Mouse (Mus musculus): ENCODE results near the gene Stard8.
"Not testable (repeated sequence)": the region's sequence is repeated elsewhere in the genome, so short reads cannot be mapped to it uniquely, and the experiment has no call there.

Gene Stard8

DNA sequence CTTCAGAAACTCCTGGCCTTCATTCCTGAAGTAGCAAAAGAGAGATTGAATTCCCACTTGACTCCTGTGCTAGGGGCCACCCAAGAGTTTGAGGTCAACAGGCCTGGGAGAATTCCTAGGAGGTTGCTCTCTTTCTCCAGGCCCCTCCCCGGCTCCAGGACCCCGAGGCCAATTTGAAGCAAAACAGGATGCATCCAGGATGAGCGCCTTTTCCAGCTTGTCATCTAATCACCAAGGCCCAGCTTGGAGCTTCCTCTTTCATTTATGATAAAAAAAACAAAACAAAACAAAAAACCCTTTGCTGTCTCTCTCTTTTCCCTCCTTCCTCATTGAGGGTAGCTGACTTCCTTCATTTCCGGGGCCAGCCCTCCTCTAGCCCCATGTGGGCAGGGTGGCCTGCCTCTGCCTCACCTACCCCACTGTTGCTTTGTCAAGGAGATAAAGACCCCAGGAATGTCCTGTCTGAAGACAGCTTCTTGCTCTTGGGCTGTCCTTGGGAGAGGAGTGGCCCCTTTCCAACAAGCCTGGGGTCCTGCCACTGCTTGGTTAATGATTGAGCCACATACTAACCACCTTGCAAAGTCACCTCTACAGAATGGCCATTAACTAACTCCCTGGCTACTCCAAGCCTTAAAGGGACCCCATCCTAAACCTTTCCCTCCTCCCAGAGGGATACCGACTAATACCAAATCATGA lies 43.5 kb downstream of the Stard8 start:
- DNase-seq (ENCODE audit: low read depth, low spot score), result no peak

DNA sequence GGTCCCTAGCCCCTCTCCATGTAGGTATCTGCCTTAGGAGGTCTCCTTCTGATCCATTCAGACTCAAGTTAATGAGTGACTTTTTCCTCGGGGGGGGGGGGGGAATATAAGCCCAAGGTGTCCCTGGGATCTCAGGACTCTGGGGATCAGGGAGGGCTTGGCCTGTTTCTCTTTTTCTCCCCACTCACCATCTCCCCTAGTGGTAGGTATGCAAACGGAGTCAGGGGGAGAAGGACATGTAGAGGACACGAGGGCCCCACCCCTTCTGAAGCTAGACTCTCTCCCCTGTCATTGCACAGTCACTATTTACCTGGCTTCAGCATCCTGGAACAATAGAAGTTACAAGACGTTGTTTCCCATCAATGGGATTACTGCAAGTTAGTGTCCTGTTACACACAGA lies 45.1 kb downstream of the Stard8 start:
- no peak for DNase-seq (ENCODE audit: low read depth, low spot score)

DNA sequence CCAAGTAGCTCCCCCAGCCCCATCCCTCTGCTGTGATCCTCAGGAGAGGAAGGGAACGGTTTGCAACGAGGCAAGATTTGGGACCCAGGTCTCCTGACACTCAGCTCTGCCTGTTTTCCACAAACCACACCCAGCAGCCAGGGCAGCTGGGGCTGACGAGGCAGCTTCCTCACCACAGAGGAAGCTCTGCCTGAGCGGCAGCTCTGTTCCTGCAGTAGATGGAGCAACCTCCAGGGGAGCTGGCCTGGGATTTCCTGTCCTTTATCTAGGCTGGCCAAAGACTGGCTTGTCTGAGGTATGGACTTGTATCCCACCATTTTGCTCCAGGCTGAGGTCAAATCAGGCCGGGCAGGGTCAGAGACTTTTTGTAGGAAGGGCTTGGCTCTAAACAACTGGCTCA lies 46.2 kb downstream of the Stard8 start:
- no peak for DNase-seq (ENCODE audit: low read depth, low spot score)

DNA sequence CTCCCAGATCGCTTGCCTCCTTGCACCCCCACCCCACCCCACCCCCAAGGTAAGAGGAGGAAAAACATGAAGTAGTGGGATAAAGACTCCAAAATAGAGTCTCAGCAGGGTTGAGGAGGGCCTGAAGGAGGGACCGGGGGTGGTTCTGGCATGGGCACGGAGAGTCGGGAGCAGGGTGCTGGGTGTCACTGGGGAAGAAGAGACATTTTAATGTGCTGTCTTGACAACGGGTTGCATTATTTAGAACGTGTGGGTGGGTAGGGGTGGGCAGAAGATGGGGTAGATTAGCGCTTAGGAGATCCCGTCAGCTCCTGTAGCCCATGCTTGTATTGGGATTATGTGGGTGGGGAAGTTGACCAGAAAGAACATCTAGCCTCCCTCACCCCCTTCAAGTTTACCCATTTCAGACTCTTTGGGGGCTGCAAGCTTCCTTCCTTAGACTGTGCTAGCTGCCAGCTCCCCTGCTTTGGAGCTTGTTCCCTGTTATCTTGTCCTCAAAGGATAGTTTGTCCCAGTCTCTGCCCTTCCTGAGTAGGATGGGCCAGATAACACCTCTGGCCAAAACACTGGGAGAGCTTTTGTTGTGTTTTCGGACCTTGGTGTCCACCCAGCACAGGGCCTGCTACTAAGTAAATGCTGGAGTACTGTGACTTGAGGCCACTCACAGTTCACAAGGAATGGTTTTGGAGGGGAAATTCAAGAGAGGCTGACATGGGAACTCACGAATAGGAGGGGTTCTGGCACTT lies 47.9 kb downstream of the Stard8 start:
- DNase-seq (ENCODE audit: low read depth, low spot score), result no peak

DNA sequence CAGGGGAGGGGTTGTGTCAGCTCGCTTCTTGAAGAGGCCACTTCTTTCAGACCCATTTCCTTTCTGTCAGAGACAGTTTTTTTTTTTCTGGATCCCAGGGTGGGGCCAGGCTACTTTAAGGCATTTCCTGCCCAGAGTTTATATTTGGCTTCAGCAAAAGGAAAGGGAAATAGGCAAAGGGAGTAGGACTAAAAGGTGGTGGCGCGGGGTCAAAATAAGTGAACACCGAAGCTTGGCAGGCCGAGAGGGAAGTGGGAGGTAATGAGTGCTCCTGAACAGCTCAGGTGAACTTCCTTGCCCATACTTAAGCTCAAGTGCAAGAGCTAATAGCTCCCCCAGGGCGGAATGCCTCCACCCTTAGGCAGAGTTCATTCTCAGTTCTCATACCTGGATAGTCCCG lies 49.2 kb downstream of the Stard8 start:
- no peak for DNase-seq (ENCODE audit: low read depth, low spot score)

DNA sequence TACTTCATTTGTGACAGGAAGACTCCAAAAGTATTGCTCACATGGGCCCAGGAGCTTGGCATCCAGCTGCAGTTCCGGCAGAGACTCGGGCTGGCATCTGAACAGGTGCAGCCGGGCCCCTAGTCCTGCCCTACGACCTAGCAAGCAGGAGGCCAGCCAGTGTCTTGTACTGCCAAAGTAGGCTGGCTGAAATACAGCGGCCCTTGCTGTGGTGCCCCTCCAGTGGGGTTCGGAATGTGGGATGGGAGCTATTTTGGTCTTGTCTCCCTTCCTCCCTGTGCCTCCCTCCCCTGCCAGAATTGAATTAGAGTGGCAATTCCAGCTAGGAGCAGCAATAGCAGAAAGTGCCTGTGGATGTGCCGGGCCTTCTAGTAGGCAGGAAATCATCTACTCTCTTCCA lies 51.5 kb downstream of the Stard8 start:
- DNase-seq (ENCODE audit: low read depth, low spot score), result no peak

DNA sequence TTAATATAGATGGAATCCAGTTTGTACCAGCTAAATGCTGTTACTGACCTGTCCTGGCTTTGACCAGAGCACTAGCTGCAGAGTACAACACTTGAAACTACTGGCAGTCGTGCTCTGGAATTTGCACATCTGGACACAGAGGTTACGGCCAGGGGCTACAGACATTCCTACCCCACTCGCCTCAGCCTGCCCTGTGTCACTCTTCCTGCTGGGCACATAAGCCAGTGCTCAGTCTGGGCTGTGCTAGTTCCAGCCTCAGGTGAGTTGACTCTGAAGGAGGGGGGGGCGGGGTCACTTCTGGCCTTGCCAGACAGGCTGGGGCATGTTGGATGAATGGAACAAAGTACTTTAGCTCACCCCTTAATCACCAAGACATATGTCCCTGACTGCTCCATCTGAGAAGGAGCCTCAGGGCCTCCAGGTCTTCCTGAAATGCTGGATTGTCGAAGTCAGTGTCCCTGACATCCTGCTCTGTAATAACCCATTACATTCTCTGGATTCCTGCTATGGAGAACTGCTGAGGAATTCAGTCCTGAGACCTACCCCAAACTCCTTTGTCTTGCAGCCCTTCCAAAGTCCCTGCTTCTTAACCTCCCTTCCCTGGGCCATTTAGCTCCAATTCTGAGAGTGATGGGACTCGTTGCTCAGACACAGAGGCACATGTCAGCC lies 54.9 kb downstream of the Stard8 start:
- DNase-seq (ENCODE audit: low read depth, low spot score), result no peak

DNA sequence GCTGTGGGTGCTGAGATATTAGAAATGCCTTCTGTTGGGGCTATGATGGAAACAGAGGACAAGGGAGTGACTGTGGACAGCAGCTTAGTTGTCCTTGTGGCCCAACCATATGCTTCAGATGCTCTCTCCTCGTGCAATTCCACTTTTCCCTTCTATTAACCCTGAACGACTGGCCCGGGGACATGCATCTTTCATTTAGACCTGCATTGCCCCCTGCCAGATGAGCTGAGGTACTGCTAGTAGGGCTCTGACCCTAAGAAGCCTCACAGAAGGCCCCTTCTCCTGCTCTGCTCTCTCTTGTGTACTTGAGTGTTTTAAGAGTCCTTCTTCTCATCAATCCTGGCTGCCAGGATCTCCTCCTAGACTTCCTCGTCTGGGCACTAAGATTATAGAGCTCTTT lies 56.1 kb downstream of the Stard8 start:
- no peak for DNase-seq (ENCODE audit: low read depth, low spot score)

DNA sequence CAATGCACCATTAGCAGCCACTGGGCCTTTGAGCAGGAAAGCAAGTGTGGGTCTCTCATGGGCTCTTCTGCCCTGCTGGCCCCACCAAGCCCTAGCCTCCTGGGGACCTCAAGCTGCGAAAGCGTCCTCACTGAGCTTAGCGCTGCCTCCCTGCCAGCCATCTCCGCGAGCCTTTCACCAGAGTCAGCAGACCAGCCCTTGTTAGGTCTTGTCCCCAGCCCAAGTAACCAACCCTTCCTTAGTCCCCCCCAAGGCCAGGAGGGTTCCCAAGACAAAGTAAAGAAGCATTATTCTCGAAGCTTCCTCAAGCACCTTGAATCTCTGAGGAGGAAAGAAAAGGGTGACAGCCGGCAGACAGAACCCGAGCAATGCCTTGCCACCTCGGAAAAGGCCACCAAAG lies 62.5 kb downstream of the Stard8 start:
- DNase-seq (ENCODE audit: low read depth, low spot score), result no peak

DNA sequence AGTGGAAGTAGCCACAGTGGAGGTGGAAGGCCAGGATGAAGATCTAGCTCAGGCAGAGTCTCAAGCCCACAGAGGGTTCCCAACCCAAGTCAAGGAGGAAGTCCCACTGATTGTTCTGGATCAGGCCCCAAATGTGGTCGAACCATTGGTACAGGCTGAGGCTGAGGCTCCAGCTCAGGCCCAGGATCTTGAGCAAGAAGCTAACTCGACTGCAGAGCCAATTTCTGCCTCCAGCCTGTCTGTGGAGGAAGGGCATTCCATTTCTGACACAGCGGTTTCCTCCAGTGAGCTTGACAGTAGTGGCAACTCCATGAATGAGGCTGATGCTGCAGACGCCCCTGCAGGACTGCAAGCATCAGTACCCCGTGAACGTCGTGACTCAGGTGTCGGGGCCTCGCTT lies 63.5 kb downstream of the Stard8 start:
- DNase-seq (ENCODE audit: low read depth, low spot score), result no peak

DNA sequence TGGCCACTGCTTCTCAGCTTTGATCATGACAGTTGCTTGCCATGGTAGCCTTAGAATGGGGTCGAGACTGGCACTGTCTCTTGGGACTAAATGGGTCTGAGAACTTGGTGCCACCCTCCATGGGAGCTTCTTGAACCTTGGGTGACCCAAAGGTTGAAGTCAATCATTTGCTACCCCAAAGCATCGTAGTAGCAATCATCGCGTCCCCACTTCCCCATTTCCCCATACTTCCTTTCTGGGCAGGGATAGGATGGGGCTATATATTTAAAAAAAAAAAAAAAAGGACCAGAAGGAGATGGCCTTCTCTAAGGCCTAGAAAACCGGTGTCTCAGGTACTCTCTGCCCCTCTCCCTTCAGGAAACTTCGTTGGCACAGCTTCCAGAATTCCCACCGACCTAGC lies 64.2 kb downstream of the Stard8 start:
- no peak for DNase-seq (ENCODE audit: low read depth, low spot score)

DNA sequence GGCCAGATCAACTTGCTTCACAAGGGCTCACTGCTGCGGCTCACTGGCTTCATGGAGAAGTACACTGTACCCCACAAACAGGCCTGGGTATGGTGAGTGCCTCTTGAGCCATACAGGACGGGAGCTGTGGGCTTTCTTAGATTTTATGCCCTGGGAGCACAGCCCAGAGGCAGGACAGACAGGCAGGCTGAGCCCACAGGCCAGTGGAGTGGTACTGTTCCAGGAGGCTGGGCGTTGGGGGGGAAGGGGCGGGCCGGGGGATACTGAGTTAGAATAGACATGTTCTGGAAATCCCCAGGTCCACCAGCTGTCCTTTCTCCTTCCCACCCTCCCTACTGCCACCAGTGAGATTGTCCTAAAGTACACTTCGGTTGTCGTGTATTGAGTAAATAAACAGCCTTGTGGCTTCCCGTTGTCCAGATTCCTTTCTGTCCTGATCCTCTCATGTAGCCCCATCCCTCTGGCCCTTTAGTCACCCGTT lies 64.7 kb downstream of the Stard8 start:
- DNase-seq (ENCODE audit: low read depth, low spot score), result no peak

DNA sequence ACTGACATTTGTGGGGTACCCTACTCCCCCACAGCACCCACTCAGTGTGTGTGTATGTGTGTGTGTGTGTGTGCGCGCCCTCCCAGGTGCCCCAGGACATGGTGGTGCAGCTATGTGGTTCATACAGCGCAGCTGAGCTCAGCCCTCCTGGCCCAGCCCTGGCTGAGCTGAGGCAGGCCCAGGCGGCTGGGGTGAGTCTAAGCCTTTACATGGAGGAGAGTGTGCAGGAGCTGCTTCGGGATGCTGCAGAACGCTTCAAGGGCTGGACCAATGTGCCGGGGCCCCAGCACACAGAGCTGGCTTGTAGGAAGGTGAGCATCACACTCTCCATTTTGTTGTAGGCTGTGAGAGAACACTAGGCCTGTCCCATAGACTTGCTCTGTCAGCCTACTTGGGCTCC lies 68.1 kb downstream of the Stard8 start:
- DNase-seq (ENCODE audit: low read depth, low spot score), result no peak

DNA sequence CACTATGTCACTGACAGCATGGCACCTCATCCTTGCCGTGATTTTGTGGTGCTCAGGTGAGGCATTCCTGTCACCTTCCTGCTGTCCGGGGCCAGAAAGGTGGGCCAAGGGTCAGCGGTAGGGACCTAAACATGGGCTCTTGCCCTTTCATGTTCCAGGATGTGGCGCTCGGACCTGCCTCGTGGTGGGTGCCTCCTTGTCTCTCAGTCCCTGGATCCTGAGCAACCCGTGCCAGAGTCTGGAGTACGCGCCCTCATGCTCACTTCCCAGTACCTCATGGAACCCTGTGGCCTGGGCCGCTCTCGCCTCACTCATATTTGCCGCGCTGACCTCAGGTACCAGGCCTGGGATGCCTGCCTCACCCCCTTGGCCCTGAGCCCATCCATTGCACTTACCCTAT lies 69.5 kb downstream of the Stard8 start:
- DNase-seq (ENCODE audit: low read depth, low spot score), result no peak

DNA sequence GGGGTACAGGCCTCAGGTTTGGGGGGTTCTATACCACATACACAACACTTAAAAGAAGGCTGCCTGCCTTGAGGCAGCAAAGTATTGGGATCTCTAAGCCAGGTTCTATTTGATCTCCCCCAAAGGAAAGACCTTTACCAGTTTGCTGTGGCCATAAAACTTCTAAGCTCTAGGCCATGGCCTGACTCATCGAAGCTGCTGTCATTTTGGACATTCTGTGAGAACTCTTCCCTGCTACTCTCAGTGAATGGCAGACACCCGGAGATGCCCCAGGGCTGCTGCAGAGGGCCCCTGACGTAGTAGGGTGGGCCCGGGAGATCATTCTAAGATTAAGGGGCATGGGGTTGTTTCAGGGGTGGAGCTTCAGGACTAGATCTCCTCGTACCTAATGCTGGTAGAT lies 72.1 kb downstream of the Stard8 start:
- no peak for DNase-seq (ENCODE audit: low read depth, low spot score)

DNA sequence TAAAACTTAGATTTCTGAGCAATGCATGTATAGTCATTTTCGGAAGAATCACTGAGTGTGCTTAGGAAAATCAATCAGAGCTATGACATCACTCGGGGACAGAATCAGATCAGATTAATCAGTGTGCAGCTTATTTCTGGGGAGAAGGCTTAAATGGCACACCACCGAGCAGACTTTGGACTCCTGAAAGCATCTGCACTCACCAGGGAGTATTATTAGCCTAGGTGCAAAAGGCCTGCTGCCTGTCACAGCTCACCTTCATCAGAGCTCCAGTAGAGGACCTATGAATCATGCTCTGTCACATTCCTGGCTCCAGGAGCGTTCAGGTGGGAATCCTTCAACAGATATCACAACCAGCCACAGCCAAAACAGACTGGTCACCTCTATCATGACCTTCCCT lies 73.4 kb downstream of the Stard8 start:
- DNase-seq (ENCODE audit: low read depth, low spot score), result no peak

DNA sequence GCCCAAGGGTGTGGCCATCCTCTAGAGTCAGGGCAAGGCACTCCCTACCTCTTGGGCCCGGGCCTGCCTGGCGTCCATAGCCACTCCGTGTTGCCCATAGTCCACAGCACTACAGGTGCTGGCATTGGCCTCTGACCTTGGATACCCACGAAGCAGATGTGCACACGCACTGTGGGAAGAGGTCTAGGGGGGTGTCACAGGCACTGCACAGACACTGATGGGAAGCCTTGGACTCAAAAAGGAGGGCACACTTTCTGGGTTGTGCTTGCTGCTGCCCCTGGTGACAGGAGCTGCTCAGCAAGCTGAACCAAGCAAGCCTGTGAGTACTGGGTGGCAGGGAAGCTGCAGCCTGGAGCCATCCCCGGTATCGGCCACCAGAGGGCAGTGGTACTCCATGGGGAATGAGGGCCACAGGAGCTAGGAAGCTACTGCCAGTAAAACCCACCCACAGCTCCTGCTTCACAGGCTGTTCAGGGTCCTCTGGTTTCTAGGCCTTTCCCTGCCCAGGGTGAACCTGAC lies 75.4 kb downstream of the Stard8 start:
- not testable (repeated sequence) for DNase-seq (ENCODE audit: low read depth, low spot score)

DNA sequence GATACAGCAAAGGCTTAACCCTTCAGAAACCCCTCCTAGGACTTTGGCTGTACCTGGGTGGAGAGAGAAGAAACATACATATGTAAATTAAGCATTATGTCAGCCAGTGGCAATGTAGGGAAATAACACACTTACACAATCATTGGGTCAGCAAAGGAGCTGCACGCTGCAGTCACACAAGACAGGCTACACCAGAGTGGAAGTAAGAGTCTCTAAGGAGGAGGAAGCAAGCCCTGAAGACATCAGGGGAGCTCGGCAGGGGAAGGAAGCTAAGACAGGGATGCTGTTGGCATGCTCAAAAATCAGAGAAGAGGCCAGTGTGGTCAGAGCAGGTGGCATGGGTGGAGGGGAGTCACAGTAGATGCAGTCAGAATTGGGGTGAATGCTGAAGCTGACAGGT lies 89.7 kb downstream of the Stard8 start:
- no peak for DNase-seq (ENCODE audit: low read depth, low spot score)

DNA sequence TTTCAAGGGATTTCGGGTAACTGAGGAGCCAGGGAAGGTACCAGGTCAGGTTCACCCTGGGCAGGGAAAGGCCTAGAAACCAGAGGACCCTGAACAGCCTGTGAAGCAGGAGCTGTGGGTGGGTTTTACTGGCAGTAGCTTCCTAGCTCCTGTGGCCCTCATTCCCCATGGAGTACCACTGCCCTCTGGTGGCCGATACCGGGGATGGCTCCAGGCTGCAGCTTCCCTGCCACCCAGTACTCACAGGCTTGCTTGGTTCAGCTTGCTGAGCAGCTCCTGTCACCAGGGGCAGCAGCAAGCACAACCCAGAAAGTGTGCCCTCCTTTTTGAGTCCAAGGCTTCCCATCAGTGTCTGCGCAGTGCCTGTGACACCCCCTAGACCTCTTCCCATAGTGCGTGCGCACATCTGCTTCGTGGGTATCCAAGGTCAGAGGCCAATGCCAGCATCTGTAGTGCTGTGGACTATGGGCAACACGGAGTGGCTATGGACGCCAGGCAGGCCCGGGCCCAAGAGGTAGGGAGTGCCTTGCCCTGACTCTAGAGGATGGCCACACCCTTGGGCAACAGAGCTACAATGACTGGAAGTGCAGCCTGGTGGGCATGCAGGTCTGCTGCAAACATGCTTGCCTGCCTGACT lies 108.2 kb downstream of the Stard8 start:
- not testable (repeated sequence) for DNase-seq (ENCODE audit: low read depth, low spot score)

DNA sequence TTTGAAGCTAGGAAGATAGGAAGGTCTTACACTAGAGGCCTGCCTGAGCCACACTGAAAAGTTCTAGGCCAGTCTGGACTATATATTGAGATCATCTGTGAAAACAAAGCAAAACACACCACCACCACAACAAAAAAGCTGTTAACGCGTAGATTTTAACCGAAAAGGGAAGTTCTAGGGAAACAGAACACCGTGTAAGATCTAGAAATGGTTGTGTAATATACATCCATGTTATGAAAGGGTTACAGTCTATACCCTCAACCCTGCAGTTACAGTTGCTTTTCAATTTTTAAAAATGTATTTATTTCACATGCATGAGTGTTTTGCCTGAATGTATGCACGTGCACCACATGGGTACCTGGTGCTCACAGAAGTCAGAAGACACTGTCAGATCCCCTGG lies 116.5 kb downstream of the Stard8 start:
- DNase-seq (ENCODE audit: low read depth, low spot score), result no peak

Data from brain, embryonic 18.5 days (tissue).